Mouse (Mus musculus) forebrain, postnatal 0 days (tissue): ENCODE measurements around the gene Mad1l1. TPM values are rescaled to one million over a fixed set of nuclear protein-coding genes. Genes with fewer than 3 reads are reported as not detected.

ENCODE experiments used
- ATAC-seq: fragments of 200-750 bp; cut with Nextera tagmentation; 2 replicates; pipeline ENCODE4 v1.8.0; 2017; ENCODE audit warnings: mild to moderate bottlenecking, moderate library complexity
- DNase-seq: peaks from one replicate; pipeline ENCODE4 v3.0.0-alpha.2; 2015
- H3K27ac ChIP-seq: fragments of 300-500 bp; sonication (generic); 2 replicates; pipeline ENCODE4 v1.5.1; 2014; ENCODE audit warnings: low read depth, mild to moderate bottlenecking, antibody characterized with exemption, low read length, moderate library complexity, mixed read lengths
- H3K27me3 ChIP-seq: fragments of 300-500 bp; sonication (generic); 2 replicates; pipeline ENCODE4 v1.6.1; 2014; ENCODE audit warnings: mild to moderate bottlenecking, low read length, mixed read lengths; ENCODE audit not compliant: insufficient read depth
- H3K36me3 ChIP-seq: fragments of 300-500 bp; sonication (generic); 2 replicates; pipeline ENCODE4 v1.6.1; 2014; ENCODE audit warnings: mild to moderate bottlenecking, moderate library complexity; ENCODE audit not compliant: insufficient read depth
- H3K4me1 ChIP-seq: fragments of 300-500 bp; sonication (generic); 2 replicates; pipeline ENCODE4 v1.6.1; 2014; ENCODE audit warnings: antibody characterized with exemption; ENCODE audit not compliant: insufficient read depth
- H3K4me2 ChIP-seq: fragments of 300-500 bp; sonication (generic); 2 replicates; pipeline ENCODE4 v1.6.1; 2014; ENCODE audit warnings: low read depth, mild to moderate bottlenecking, moderate library complexity
- H3K4me3 ChIP-seq: fragments of 300-500 bp; sonication (generic); 2 replicates; pipeline ENCODE4 v1.5.1; 2014; ENCODE audit warnings: low read depth, low read length, mixed read lengths
- H3K9ac ChIP-seq: fragments of 300-500 bp; sonication (generic); 2 replicates; pipeline ENCODE4 v1.6.1; 2014; ENCODE audit warnings: mild to moderate bottlenecking
- H3K9me3 ChIP-seq: fragments of 300-500 bp; sonication (generic); 2 replicates; pipeline ENCODE4 v1.6.1; 2016; ENCODE audit warnings: low read length
- CTCF ChIP-seq: sonication (generic); IDR thresholded peaks from 2 replicates; pipeline ENCODE4 v1.5.1; 2016; ENCODE audit warnings: antibody characterized with exemption, control low read depth, low read depth
- WGBS: fragments of 180-500 bp; shearing (Covaris S2); extraction: QIAGEN DNeasy Blood & Tissue Kit; methylation state at CpG from one replicate; pipeline ENCODE4 v1.1.7; 2014; 5-methylcytosine and 5-hydroxymethylcytosine counted together
- polyA plus RNA-seq: library from polyadenylated mRNA; unstranded; fragments of >200 nt; fragmentation: Nextera tagmentation; extraction: Ambion mirVana; gene quantifications from 2 replicates; pipeline ENCODE4 v1.2.1, GENCODE M21; 2015
- total RNA-seq: library from RNA; depleted of rRNA; stranded (reverse); fragments of >200 nt; gene quantifications from 2 replicates; pipeline ENCODE4 v1.2.3, GENCODE M21; 2014

The Mad1l1 gene
- total and polyA plus RNA-seq, 2 experiments from 2014 or later = 21.3 to 29.5 TPM

DNA sequence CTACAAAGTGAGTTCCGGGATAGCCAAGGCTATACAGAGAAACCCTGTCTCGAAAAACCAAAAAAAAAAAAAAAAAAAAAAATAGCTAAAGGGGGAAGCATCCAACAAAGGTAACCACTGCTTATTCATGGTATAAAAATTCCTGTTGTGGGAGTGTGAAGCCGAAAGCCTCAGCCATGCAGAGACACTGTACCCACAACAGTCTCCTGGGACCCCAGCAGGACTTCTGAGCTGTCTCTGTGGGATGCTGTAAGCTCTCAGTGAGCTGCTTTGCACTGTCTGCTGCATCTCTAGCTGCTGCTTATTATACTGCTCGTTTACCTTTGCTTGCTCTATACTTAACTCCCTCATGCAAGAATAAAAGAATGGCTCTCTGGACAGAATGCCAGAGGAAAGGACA, 23.1 kb downstream of the Mad1l1 start:
- no peak overlapping the region for H3K4me3 ChIP-seq
- H3K27me3 ChIP-seq = no peaks in the 10 kb centered on the region
- H3K4me1 ChIP-seq = no peaks in the 10 kb centered on the region
- peaks cover 47% of the 10 kb centered on the region for H3K36me3 ChIP-seq
- no peak overlapping the region for H3K27ac ChIP-seq
- DNase-seq (no peak), ATAC-seq (no peak)
- H3K4me2 ChIP-seq = no peak overlapping the region
- no peaks in the 10 kb centered on the region for H3K9me3 ChIP-seq
- H3K9ac ChIP-seq = no peak overlapping the region
- TF ChIP-seq CTCF = no peak
- WGBS = 74% methylated on average over 4 of the region's 4 CpGs

GRCm38 (mm10) chr5:140292152-140292551, 29.2 kb downstream of the Mad1l1 start:
- Histone ChIP-seq H3K27ac (no peak overlapping the region), H3K4me3 (no peak overlapping the region), H3K9ac (no peak overlapping the region), H3K9me3 (no peaks in the 10 kb centered on the region), H3K4me2 (no peak overlapping the region), H3K36me3 (peaks cover 14% of the 10 kb centered on the region; the same call in 1 of the 2 replicates), H3K27me3 (no peaks in the 10 kb centered on the region), H3K4me1 (no peaks in the 10 kb centered on the region; the same call in 1 of the 2 replicates)
- TF ChIP-seq CTCF = peak; percentile 95
- WGBS = 67% methylated on average over 1 of the region's 1 CpGs
- ATAC-seq (peak; percentile 61), DNase-seq (peak; percentile 87)

DNA sequence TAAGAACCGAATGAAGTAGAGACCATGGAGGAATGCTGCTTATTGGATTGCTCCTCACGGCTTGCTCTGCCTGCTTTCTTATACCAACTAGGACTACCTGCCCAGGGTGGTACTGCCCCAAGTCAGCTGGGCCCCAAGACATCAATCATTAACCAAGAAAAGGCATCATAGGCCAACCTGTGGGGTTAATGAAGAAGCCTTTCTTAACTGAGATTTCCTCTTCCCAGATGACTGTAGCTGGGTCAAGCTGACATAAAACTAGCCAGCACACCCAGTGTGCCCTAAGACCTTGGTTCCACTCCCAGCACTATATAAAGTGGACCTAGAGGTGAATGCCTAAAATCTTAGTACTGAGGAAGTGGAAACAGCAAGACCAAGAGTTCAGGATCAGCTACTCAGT, 32.2 kb downstream of the Mad1l1 start:
- WGBS = 92% methylated on average over 2 of the region's 2 CpGs

GRCm38 (mm10) chr5:140288287-140288686, 33.1 kb downstream of the Mad1l1 start:
- Histone ChIP-seq H3K9ac (no peak overlapping the region), H3K4me3 (no peak overlapping the region), H3K9me3 (no peaks in the 10 kb centered on the region), H3K4me1 (no peaks in the 10 kb centered on the region; the same call in 1 of the 2 replicates), H3K27me3 (no peaks in the 10 kb centered on the region), H3K27ac (no peak overlapping the region), H3K4me2 (no peak overlapping the region), H3K36me3 (no peaks in the 10 kb centered on the region; the same call in 1 of the 2 replicates)
- 33% methylated on average over 3 of the region's 3 CpGs for WGBS
- TF ChIP-seq CTCF = no peak
- peak; percentile 55 for DNase-seq
- ATAC-seq = peak; percentile 85

More for the DNA sequence above, 32.2 kb downstream of the Mad1l1 start:
- H3K4me2 ChIP-seq = no peak overlapping the region
- ATAC-seq (no peak), DNase-seq (no peak)
- H3K9me3 ChIP-seq = no peaks in the 10 kb centered on the region
- H3K9ac ChIP-seq = no peak overlapping the region
- H3K4me3 ChIP-seq = no peak overlapping the region
- H3K27ac ChIP-seq = no peak overlapping the region
- no peaks in the 10 kb centered on the region for H3K27me3 ChIP-seq
- TF ChIP-seq CTCF = no peak
- H3K36me3 ChIP-seq = peaks cover under 1% of the 10 kb centered on the region; the same call in 1 of the 2 replicates
- H3K4me1 ChIP-seq = no peaks in the 10 kb centered on the region; the same call in 1 of the 2 replicates

- DNase-seq = no peak
- Histone ChIP-seq H3K4me2 (no peak overlapping the region), H3K4me1 (no peaks in the 10 kb centered on the region), H3K27ac (no peak overlapping the region), H3K27me3 (no peaks in the 10 kb centered on the region), H3K9ac (no peak overlapping the region), H3K4me3 (no peak overlapping the region), H3K9me3 (no peaks in the 10 kb centered on the region), H3K36me3 (no peaks in the 10 kb centered on the region; the same call in 1 of the 2 replicates)
- ATAC-seq = no peak
- WGBS = 87% methylated on average over 2 of the region's 2 CpGs
- TF ChIP-seq CTCF = no peak
These were observed 36.6 kb downstream of the Mad1l1 start for GRCm38 (mm10) chr5:140284761-140285160.

DNA sequence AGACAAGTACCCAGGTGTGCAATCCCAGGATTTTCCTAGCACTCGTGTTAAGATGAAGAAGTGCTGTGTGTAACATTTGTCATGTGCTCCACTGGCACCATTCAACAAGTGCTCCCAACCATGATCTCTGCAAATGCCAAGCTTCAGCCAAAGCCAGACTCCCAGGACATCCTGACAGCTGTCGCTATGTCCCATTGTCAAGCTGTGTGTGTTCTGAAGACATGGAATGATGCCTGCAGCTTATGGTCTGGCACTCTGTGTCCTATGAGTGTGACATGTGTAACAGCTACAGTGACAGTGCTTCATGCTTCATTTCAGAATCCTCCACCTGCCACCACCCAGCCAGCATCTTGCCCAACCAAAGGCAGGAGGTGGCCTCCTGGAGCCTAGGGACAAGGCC, 37.3 kb downstream of the Mad1l1 start:
- no peak overlapping the region for H3K9ac ChIP-seq
- 86% methylated on average over 2 of the region's 2 CpGs for WGBS
- no peaks in the 10 kb centered on the region for H3K36me3 ChIP-seq
- no peaks in the 10 kb centered on the region for H3K27me3 ChIP-seq
- no peak overlapping the region for H3K27ac ChIP-seq
- ATAC-seq (no peak), DNase-seq (no peak)
- no peaks in the 10 kb centered on the region for H3K9me3 ChIP-seq
- no peak for TF ChIP-seq CTCF
- no peaks in the 10 kb centered on the region for H3K4me1 ChIP-seq
- H3K4me3 ChIP-seq = no peak overlapping the region
- no peak overlapping the region for H3K4me2 ChIP-seq

- no peaks in the 10 kb centered on the region for H3K9me3 ChIP-seq
- H3K27ac ChIP-seq = no peak overlapping the region
- ATAC-seq (no peak), DNase-seq (no peak)
- H3K4me3 ChIP-seq = no peak overlapping the region
- no peaks in the 10 kb centered on the region for H3K27me3 ChIP-seq
- no peak for TF ChIP-seq CTCF
- no peak overlapping the region for H3K9ac ChIP-seq
- no peaks in the 10 kb centered on the region for H3K4me1 ChIP-seq
- H3K4me2 ChIP-seq = no peak overlapping the region
- 94% methylated on average over 3 of the region's 3 CpGs for WGBS
- no peaks in the 10 kb centered on the region for H3K36me3 ChIP-seq
These were observed 38.5 kb downstream of the Mad1l1 start for GRCm38 (mm10) chr5:140282900-140283299.
